Mouse (Mus musculus): ENCODE measurements around the gene Olfr157.

DNA sequence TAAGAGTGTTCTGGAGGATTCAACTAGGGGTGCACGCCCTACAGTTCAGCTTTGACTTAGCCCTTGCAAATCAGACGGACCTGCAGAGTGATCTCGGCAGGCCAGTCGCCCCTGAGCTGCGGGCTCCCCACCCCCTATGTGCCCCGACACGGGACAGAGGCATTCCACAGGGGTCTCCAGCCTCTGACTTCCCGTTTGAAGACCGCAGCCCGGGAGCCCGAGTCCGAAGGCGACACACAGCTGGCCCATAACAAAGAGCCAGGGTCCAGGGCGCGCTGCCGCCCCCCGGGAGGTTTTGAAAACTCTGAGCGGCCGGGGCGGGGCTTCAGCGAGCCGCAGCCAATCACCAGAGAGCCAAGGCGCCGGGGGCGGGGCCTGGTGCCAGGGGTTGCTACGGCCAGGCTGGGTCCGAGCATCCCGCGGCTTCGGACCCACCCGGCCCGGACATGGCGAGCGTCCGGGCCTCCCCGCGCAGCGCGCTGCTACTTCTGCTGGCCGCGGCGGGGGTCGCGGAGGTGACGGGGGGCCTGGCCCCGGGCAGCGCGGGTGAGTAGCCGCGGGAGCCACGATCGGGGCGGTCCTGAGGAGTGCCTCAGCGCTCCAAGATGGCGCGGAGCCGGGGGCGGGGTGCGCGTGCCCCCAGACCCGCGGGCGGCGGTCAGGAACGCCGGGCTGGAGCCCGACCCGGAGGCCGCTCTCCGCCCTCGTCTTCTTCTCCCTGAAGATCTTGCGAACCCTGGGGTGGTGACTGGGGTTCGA lies 35.3 kb upstream of the Olfr157 start, which contains the start of gene Reck:
- TF ChIP-seq CTCF (IDR thresholded peaks at IDR 0.05; ENCODE audit: borderline replicate concordance, extremely low read depth, insufficient read depth, insufficient read length), result no peak
- TF ChIP-seq POLR2A (IDR thresholded peaks at IDR 0.05; ENCODE audit: borderline replicate concordance, extremely low read depth, insufficient read depth, insufficient read length, poor library complexity, severe bottlenecking), result peak; percentile 82
